ENCODE assay signal across 10 mouse cellular contexts in genomic region chr14:29478403-29478983, GRCm38 (mm10).
DNase-seq lines count a peak whose midpoint lies in the region; ATAC-seq lines count a peak whose summit lies in the region.
"Had no signal": no experiment of that assay in that cellular context is flagged by ENCODE, and none has a peak within 500 bp of the region (broad histone marks: within the 10 kb centered on the region; RNA-seq: fewer than 3 reads in every experiment).

No protein-coding gene starts in this region.

- ATAC-seq in kidney, embryonic 14.5 days (ENCODE audit: low FRiP score, low TSS enrichment), result 0 out of 2 replicates have a peak, but pooled peaks have one; percentile 28
- no peak for ATAC-seq in megakaryocyte-erythroid progenitor cell, adult 5-6 weeks (replicated peaks; ENCODE audit: low FRiP score, low TSS enrichment, poor library complexity, severe bottlenecking)
- no peak for ATAC-seq in inflammation-experienced regulatory T-cells, adult 6 months

- no peak overlapping the region for H3K4me2 ChIP-seq in kidney, embryonic 14.5 days (replicated peaks; ENCODE audit: low read depth, low read length)

- H3K36me3 ChIP-seq in kidney, embryonic 14.5 days (ENCODE audit: control insufficient read depth, insufficient read depth, low read length), result no peaks in the 10 kb centered on the region

- H3K9ac ChIP-seq in kidney, embryonic 14.5 days (ENCODE audit: low read depth, low read length), result no peak overlapping the region

- WGBS in kidney, embryonic 14.5 days, result 33% methylated on average over 6 of the region's 6 CpGs

- no peaks in the 10 kb centered on the region for H3K27me3 ChIP-seq in kidney, embryonic 14.5 days (ENCODE audit: control insufficient read depth, insufficient read depth, low read length)

- no peaks in the 10 kb centered on the region for H3K9me3 ChIP-seq in kidney, embryonic 14.5 days (ENCODE audit: control insufficient read depth, low read length)

- H3K27ac ChIP-seq in kidney, embryonic 14.5 days (ENCODE audit: low read depth, low read length), result no peak overlapping the region

- no peak for DNase-seq in kidney, postnatal 25 days
- DNase-seq in frontal cortex, adult 2 months (ENCODE audit: extremely low spot score in 1 of 2, low spot score in 1 of 2), result peak; percentile 82 to 84
- peak; percentile 14 to 35 for DNase-seq in layer of hippocampus, postnatal 14 days (ENCODE audit: low spot score in 2 of 2)
- peak; percentile 48 to 74 for DNase-seq in right cerebral cortex, postnatal 10 days (ENCODE audit: low spot score in 2 of 2)
- DNase-seq: cerebellum, adult 9-11 months; heart, postnatal 4 days; lung, postnatal 10 days had no signal

- peaks cover 5% of the 10 kb centered on the region for H3K4me1 ChIP-seq in kidney, embryonic 14.5 days (ENCODE audit: control insufficient read depth, insufficient read depth, low read length)

- no peak overlapping the region for H3K4me3 ChIP-seq in kidney, embryonic 14.5 days (ENCODE audit: low read length)

Comparison
In these comparisons a context has a peak if more than half of its experiments do, and no peak if none do; other contexts are left out.
1. DNase-seq: peak in frontal cortex, adult 2 months (2 of 2), layer of hippocampus, postnatal 14 days (2 of 2) and right cerebral cortex, postnatal 10 days (2 of 2); none in kidney, postnatal 25 days (0 of 2).